Mouse (Mus musculus) hindbrain, embryonic 10.5 days (tissue): ENCODE data around the gene Cdk17. TPM values are rescaled to one million over a fixed set of nuclear protein-coding genes. Genes with fewer than 3 reads are reported as not detected.

Experiments used
- DNase-seq: peaks from one replicate; pipeline ENCODE4 v3.0.0-alpha.2; 2017; ENCODE audit warnings: low spot score
- H3K27ac ChIP-seq: fragments of 300-500 bp; sonication (generic); 2 replicates; pipeline ENCODE4 v1.5.1; 2016; ENCODE audit warnings: mild to moderate bottlenecking, moderate library complexity
- H3K27me3 ChIP-seq: fragments of 300-500 bp; sonication (generic); 2 replicates; pipeline ENCODE4 v1.6.1; 2016; ENCODE audit warnings: mild to moderate bottlenecking; ENCODE audit not compliant: poor library complexity, insufficient read depth, severe bottlenecking
- H3K36me3 ChIP-seq: fragments of 300-500 bp; sonication (generic); 2 replicates; pipeline ENCODE4 v1.6.1; 2016; ENCODE audit warnings: mild to moderate bottlenecking, moderate library complexity
- H3K4me1 ChIP-seq: fragments of 300-500 bp; sonication (generic); replicated peaks from 2 replicates; pipeline ENCODE4 v1.6.1; 2016; ENCODE audit warnings: mild to moderate bottlenecking
- H3K4me3 ChIP-seq: fragments of 300-500 bp; sonication (generic); 2 replicates; pipeline ENCODE4 v1.5.1; 2016; ENCODE audit warnings: mild to moderate bottlenecking, moderate library complexity
- H3K9me3 ChIP-seq: fragments of 300-500 bp; sonication (generic); 2 replicates; pipeline ENCODE4 v1.6.1; 2016; ENCODE audit warnings: mild to moderate bottlenecking, moderate library complexity
- WGBS: fragments of 180-500 bp; shearing (Covaris S2); methylation state at CpG from one replicate; pipeline ENCODE4 v1.1.7; 2016; 5-methylcytosine and 5-hydroxymethylcytosine counted together
- polyA plus RNA-seq: library from polyadenylated mRNA; unstranded; fragments of >200 nt; fragmentation: Nextera tagmentation; extraction: Ambion mirVana; gene quantifications from 2 replicates; pipeline ENCODE4 v1.2.1, GENCODE M21; 2016

Cdk17 gene
- polyA plus RNA-seq, 1 experiment from 2014 or later = 22.6 TPM

GRCm38 (mm10) chr10:93126025-93126424 lies 34.6 kb upstream of the Cdk17 start:
- Histone ChIP-seq H3K4me1 (no peaks in the 10 kb centered on the region), H3K36me3 (no peaks in the 10 kb centered on the region), H3K27ac (no peak overlapping the region), H3K27me3 (no peaks in the 10 kb centered on the region), H3K4me3 (no peak overlapping the region), H3K9me3 (no peaks in the 10 kb centered on the region)
- DNase-seq = no peak
- whole genome bisulfite sequencing = 88% methylated on average over 3 of the region's 3 CpGs

GRCm38 (mm10) chr10:93128566-93128965 lies 32.1 kb upstream of the Cdk17 start:
- H3K4me1 ChIP-seq = no peaks in the 10 kb centered on the region
- no peak overlapping the region for H3K27ac ChIP-seq
- WGBS = 94% methylated on average over 2 of the region's 2 CpGs
- H3K9me3 ChIP-seq = no peaks in the 10 kb centered on the region
- H3K27me3 ChIP-seq = no peaks in the 10 kb centered on the region
- DNase-seq = no peak
- no peak overlapping the region for H3K4me3 ChIP-seq
- H3K36me3 ChIP-seq = no peaks in the 10 kb centered on the region

- Histone ChIP-seq H3K9me3 (no peaks in the 10 kb centered on the region), H3K27me3 (no peaks in the 10 kb centered on the region), H3K4me3 (no peak overlapping the region), H3K36me3 (no peaks in the 10 kb centered on the region), H3K4me1 (no peaks in the 10 kb centered on the region), H3K27ac (no peak overlapping the region)
- WGBS = 82% methylated on average over 1 of the region's 1 CpGs
- DNase-seq = no peak
Observed at GRCm38 (mm10) chr10:93129345-93129744, 31.3 kb upstream of the Cdk17 start.

DNA sequence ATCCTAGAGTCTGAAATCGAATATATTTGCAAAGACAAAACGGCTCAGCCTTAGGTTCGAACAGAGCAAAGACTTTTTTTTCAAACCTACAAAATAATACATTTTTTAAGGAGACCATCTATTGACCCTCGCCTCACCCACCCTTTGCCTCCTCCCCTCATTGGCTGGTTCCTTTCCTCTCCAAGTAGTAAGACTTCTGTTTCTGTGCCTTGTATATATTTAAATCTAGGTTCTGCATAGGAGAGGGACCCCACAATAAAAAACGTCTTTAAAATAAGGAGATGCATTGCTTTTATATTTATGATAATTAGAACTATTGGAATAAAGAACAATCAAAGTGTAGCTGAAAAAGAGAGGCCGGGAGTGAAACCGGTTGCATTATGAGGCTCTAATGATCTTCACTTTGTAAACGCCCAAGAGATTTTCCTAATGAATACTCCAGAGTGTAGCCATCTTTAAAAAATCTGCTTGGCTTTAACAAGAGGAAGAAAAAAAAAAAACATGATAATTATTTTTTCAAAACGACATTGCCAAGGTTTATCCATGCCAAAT lies 30.7 kb upstream of the Cdk17 start:
- no peak for DNase-seq
- no peaks in the 10 kb centered on the region for H3K36me3 ChIP-seq
- no peaks in the 10 kb centered on the region for H3K27me3 ChIP-seq
- H3K4me3 ChIP-seq = no peak overlapping the region
- no peak overlapping the region for H3K27ac ChIP-seq
- H3K4me1 ChIP-seq = no peaks in the 10 kb centered on the region
- H3K9me3 ChIP-seq = no peaks in the 10 kb centered on the region
- WGBS = 76% methylated on average over 9 of the region's 9 CpGs

DNA sequence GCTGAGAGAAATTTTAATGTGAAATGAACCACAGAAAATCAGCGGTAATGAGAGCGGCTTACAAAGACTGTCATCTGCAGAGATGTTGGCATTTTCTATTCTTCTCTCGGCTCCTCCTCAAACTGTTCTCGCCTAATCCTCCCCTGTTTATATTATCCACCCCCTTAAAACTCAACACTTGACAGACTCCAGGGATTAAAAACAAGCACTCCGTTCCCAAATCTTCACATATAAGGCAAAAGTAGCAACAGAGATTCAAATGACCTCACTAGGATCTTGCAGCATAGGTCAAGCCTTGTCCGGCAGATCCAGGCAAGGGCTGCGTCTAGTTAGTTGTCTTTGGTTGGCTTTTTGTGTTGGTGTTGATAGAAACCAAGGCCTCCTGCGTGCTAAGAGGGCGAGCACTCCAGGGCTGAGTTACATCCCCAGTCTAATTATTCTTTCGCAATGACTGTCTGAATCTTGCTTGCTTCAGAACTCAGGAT lies 30.2 kb upstream of the Cdk17 start:
- H3K4me3 ChIP-seq = no peak overlapping the region
- H3K4me1 ChIP-seq = no peaks in the 10 kb centered on the region
- no peaks in the 10 kb centered on the region for H3K36me3 ChIP-seq
- DNase-seq = no peak
- H3K27me3 ChIP-seq = no peaks in the 10 kb centered on the region
- H3K27ac ChIP-seq = no peak overlapping the region
- H3K9me3 ChIP-seq = no peaks in the 10 kb centered on the region
- WGBS = 72% methylated on average over 10 of the region's 10 CpGs

DNA sequence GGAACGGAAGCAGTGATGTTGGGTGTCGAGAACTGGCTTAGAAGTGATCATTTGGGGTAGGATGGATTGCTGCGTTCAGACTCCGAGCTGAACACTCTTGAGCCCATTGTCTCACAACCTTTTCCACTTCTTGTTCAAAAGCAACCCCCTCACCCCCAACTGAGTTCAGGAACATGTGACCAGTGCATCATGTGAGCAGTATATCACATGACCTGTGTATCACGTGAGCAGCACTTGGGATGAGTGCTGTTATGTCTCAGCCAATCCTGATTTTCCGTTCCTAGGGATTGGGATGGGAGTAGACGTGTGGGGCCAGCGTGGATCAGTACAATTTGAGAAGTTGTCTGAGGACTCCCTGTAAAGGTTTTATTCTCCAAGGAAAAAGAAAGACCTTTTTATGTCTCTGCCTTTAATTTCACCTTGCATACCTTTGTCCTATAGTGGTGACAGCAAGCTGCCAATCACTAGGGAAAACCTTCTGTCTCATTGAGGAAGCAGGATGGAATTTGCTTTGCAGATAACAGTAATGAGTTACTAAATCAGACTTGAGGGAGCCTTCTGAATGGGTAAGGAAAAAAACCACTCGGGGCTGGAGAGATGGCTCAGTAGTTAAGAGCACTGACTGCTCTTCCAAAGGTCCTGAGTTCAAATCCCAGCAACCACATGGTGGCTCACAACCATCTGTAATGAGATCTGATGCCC lies 28.7 kb upstream of the Cdk17 start:
- WGBS = 90% methylated on average over 9 of the region's 9 CpGs
- H3K27ac ChIP-seq = no peak overlapping the region
- DNase-seq = no peak
- no peak overlapping the region for H3K4me3 ChIP-seq
- no peaks in the 10 kb centered on the region for H3K27me3 ChIP-seq
- no peaks in the 10 kb centered on the region for H3K4me1 ChIP-seq
- H3K36me3 ChIP-seq = no peaks in the 10 kb centered on the region
- H3K9me3 ChIP-seq = no peaks in the 10 kb centered on the region

DNA sequence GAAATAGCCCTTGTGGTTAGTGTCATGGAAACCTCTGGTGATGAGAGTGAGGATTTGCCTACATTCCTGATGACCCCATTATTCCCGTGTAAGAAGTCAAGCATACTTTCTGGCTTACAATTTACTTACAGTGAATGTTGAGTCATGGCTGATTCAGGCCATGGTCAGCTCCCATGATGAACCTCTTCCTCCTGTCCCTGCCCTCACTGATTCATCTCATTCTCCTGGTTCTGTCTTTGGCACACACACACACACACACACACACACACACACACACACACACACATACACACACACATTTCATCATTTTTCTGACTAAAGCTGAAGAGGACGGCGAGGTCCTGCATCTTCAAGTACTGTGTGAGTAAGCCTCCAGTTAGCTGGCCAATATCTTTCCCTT lies 21.9 kb upstream of the Cdk17 start:
- no peak overlapping the region for H3K4me3 ChIP-seq
- no peaks in the 10 kb centered on the region for H3K9me3 ChIP-seq
- H3K27ac ChIP-seq = no peak overlapping the region
- no peaks in the 10 kb centered on the region for H3K36me3 ChIP-seq
- H3K27me3 ChIP-seq = no peaks in the 10 kb centered on the region
- peaks cover 6% of the 10 kb centered on the region; the same call in 1 of the 2 replicates for H3K4me1 ChIP-seq
- DNase-seq = no peak
- WGBS = 93% methylated on average over 3 of the region's 3 CpGs

GRCm38 (mm10) chr10:93140778-93141177 lies 19.9 kb upstream of the Cdk17 start:
- Histone ChIP-seq H3K4me3 (no peak overlapping the region), H3K4me1 (peaks cover 6% of the 10 kb centered on the region; the same call in 1 of the 2 replicates), H3K27ac (no peak overlapping the region), H3K27me3 (no peaks in the 10 kb centered on the region), H3K9me3 (no peaks in the 10 kb centered on the region), H3K36me3 (no peaks in the 10 kb centered on the region)
- 73% methylated on average over 4 of the region's 4 CpGs for WGBS
- no peak for DNase-seq

DNA sequence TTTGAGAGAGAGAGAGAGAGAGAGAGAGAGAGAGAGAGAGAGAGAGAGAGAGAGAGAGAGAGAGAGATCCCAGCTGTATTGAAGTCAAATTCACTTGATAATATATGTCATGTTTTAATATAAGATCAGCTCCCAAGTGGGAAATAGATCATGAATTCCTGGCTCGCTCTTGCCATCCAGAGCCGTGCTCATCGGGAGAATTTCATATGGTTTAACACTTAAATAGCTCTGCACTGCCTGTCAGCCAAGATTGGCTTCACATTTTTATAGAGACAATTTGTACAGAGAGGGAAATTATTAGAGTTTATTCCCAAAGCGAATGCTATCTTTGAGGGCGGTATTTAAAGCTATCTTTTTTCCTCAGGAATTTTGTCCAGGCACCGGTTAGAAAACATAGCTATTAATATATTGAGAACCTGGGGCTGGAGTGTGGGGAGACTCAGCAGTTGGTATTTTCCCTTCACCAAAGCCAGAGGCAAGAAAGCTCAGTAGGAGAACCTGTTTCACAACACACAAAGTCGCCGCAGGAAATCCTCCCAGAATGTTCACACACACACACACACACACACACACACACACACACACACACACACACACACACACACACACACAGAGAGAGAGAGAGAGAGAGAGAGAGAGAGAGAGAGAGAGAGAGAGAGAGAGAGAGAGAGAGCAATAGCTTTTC lies 17.9 kb upstream of the Cdk17 start:
- peaks cover 6% of the 10 kb centered on the region; the same call in 1 of the 2 replicates for H3K4me1 ChIP-seq
- WGBS = 75% methylated on average over 8 of the region's 8 CpGs
- H3K9me3 ChIP-seq = no peaks in the 10 kb centered on the region
- H3K4me3 ChIP-seq = no peak overlapping the region
- H3K27me3 ChIP-seq = no peaks in the 10 kb centered on the region
- no peaks in the 10 kb centered on the region for H3K36me3 ChIP-seq
- H3K27ac ChIP-seq = 0 out of 2 replicates have a peak overlapping the region, but pooled peaks have one; percentile 12
- DNase-seq = no peak

DNA sequence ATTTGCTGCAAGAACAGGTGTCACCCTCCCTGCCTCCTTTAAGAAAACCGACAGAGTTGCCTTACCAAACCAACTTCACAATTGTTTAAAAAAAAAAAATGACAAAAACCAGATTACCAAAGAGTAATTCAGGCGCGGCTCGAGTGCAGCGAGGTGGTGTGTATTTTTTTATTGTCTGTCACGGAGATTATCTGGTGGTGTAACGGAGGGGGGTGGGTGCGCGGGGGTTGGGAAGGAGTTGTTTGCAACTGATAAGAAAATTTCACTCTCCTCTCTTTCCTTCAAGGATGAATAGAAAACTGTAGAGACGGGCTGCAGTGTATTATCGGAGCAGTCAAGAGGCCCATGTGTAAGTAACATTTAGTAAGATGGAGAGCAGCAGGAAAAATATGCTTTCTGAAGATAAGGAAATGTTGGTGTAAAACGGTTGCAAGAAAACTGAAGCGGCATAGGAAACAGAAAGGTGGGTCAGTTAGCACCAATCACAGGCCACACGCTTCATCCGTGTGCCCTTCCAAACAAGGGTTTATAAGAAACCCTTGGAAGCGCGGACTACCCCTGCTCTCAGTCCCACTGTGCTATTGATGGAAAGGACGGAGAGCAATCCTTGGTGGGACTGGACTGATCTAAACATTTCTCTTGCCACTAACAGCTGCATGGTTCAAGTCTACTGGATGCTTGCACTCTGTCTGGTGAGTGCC lies 17.2 kb upstream of the Cdk17 start:
- WGBS = 56% methylated on average over 18 of the region's 18 CpGs
- no peak for DNase-seq
- H3K4me3 ChIP-seq = no peak overlapping the region
- H3K27ac ChIP-seq = 0 out of 2 replicates have a peak overlapping the region, but pooled peaks have one; percentile 13
- no peaks in the 10 kb centered on the region for H3K36me3 ChIP-seq
- no peaks in the 10 kb centered on the region for H3K9me3 ChIP-seq
- H3K4me1 ChIP-seq = peaks cover 6% of the 10 kb centered on the region; the same call in 1 of the 2 replicates
- no peaks in the 10 kb centered on the region for H3K27me3 ChIP-seq

DNA sequence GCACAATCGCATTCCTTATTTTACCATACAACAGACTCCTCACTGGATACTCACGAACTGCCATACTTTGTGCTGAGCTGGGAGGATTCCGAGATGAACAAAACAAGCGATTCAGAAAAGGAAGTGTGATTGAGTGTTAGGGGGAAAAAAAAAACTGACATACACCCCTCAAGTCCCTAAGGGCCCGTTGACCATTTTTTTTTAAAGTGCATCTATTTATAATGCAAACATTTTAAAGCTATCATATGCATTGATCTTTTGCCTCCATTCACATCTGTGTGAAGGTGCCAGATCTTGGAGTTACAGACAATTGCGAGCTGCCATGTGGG lies 16.7 kb upstream of the Cdk17 start:
- Histone ChIP-seq H3K9me3 (no peaks in the 10 kb centered on the region), H3K27me3 (no peaks in the 10 kb centered on the region), H3K4me1 (peaks cover 6% of the 10 kb centered on the region; the same call in 1 of the 2 replicates), H3K36me3 (no peaks in the 10 kb centered on the region), H3K4me3 (no peak overlapping the region), H3K27ac (0 out of 2 replicates have a peak overlapping the region, but pooled peaks have one; percentile 13)
- no peak for DNase-seq
- 82% methylated on average over 6 of the region's 6 CpGs for WGBS

DNA sequence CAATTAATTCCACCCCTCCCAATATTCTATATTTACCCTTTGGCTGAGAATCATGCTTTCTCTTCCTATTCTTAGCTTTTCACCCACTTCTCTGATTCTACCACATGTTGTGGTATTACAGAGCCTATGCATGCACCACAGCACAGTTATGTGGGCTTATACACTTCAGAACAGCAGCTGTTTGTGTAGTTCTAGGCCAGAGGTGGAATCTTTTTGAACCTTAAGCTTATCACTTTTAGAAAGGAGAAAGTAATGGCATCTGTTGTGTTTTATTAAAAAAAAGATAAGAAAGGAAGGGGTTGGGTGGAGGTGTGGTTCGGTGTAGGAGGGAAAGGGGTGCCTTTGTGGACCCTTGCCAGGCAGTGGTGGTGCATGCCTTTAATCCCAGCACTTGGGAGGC lies 16.1 kb upstream of the Cdk17 start:
- no peak for DNase-seq
- no peak overlapping the region for H3K27ac ChIP-seq
- H3K4me1 ChIP-seq = peaks cover 6% of the 10 kb centered on the region; the same call in 1 of the 2 replicates
- 80% methylated on average over 1 of the region's 1 CpGs for WGBS
- no peaks in the 10 kb centered on the region for H3K36me3 ChIP-seq
- H3K27me3 ChIP-seq = no peaks in the 10 kb centered on the region
- H3K4me3 ChIP-seq = no peak overlapping the region
- H3K9me3 ChIP-seq = no peaks in the 10 kb centered on the region
